Comparison of ENCODE assay signal across 8 mouse cellular contexts in genomic region chr15:89730320-89730719, GRCm38 (mm10).
DNase-seq lines count a peak whose midpoint lies in the region; ATAC-seq lines count a peak whose summit lies in the region.

No protein-coding gene starts in this region.

- no peaks in the 10 kb centered on the region for H3K27me3 ChIP-seq in heart, embryonic 11.5 days (ENCODE audit: control insufficient read depth, insufficient read depth, low read length)
- H3K27me3 ChIP-seq in forebrain, embryonic 14.5 days (replicated peaks; ENCODE audit: control insufficient read depth, insufficient read depth, low read length): no peaks in the 10 kb centered on the region
- H3K27me3 ChIP-seq in midbrain, embryonic 14.5 days (ENCODE audit: control insufficient read depth, insufficient read depth, low read length): no peaks in the 10 kb centered on the region

- peak; percentile 78 for DNase-seq in heart, adult 11 months
- DNase-seq in 416B (ENCODE audit: low read depth): peak; percentile 52
- DNase-seq in adrenal gland, postnatal 14 days: peak; percentile 57
- peak; percentile 36 for DNase-seq in forebrain, embryonic 14.5 days (ENCODE audit: low spot score)
- DNase-seq in layer of hippocampus, postnatal 10 days (ENCODE audit: low spot score in 2 of 2): peak; percentile 28 to 58
- DNase-seq in midbrain, embryonic 14.5 days: peak; percentile 48
- DNase-seq in spleen, postnatal 36 days (ENCODE audit: low spot score in 2 of 2): no peak

- H3K4me3 ChIP-seq in heart, embryonic 11.5 days (ENCODE audit: low read depth, low read length): no peak overlapping the region
- no peak overlapping the region for H3K4me3 ChIP-seq in forebrain, embryonic 14.5 days (ENCODE audit: low read depth, low read length)
- H3K4me3 ChIP-seq in midbrain, embryonic 14.5 days (replicated peaks; ENCODE audit: low read depth, low read length): no peak overlapping the region

- H3K36me3 ChIP-seq in heart, embryonic 11.5 days (ENCODE audit: control insufficient read depth, insufficient read depth, low read length): no peaks in the 10 kb centered on the region
- H3K36me3 ChIP-seq in forebrain, embryonic 14.5 days (ENCODE audit: control insufficient read depth, insufficient read depth, low read length): no peaks in the 10 kb centered on the region
- H3K36me3 ChIP-seq in midbrain, embryonic 14.5 days (ENCODE audit: control insufficient read depth, insufficient read depth, low read length): no peaks in the 10 kb centered on the region

- H3K9ac ChIP-seq in heart, embryonic 11.5 days (ENCODE audit: low read depth, low read length): no peak overlapping the region
- H3K9ac ChIP-seq in forebrain, embryonic 14.5 days (ENCODE audit: low read length): no peak overlapping the region
- no peak overlapping the region for H3K9ac ChIP-seq in midbrain, embryonic 14.5 days (replicated peaks; ENCODE audit: low read length)

- H3K9me3 ChIP-seq in heart, embryonic 11.5 days (replicated peaks; ENCODE audit: control insufficient read depth, low read length): no peaks in the 10 kb centered on the region
- H3K9me3 ChIP-seq in forebrain, embryonic 14.5 days (replicated peaks; ENCODE audit: control insufficient read depth, low read length): no peaks in the 10 kb centered on the region
- H3K9me3 ChIP-seq in midbrain, embryonic 14.5 days (ENCODE audit: control insufficient read depth, low read length): no peaks in the 10 kb centered on the region

- no peaks in the 10 kb centered on the region for H3K4me1 ChIP-seq in heart, embryonic 11.5 days (ENCODE audit: control insufficient read depth, insufficient read depth, low read length)
- no peaks in the 10 kb centered on the region for H3K4me1 ChIP-seq in forebrain, embryonic 14.5 days (ENCODE audit: control insufficient read depth, insufficient read depth, low read length)
- no peaks in the 10 kb centered on the region for H3K4me1 ChIP-seq in midbrain, embryonic 14.5 days (ENCODE audit: control insufficient read depth, insufficient read depth, low read length)

- 36% methylated on average over 6 of the region's 6 CpGs for WGBS in heart, embryonic 11.5 days (ENCODE audit: insufficient replicate concordance)
- 40% methylated on average over 6 of the region's 6 CpGs for WGBS in forebrain, embryonic 14.5 days
- WGBS in midbrain, embryonic 14.5 days: 45% methylated on average over 6 of the region's 6 CpGs

- no peak overlapping the region for H3K27ac ChIP-seq in heart, embryonic 11.5 days (ENCODE audit: low read depth, low read length)
- H3K27ac ChIP-seq in forebrain, embryonic 14.5 days (ENCODE audit: low read depth, low read length): no peak overlapping the region
- no peak overlapping the region for H3K27ac ChIP-seq in midbrain, embryonic 14.5 days (replicated peaks; ENCODE audit: low read depth, low read length)

- ATAC-seq in heart, embryonic 11.5 days (replicated peaks; ENCODE audit: insufficient number of reproducible peaks, low FRiP score, low TSS enrichment): no peak
- ATAC-seq in forebrain, embryonic 14.5 days: no peak
- peak; percentile 50; the same call in 1 of the 2 replicates for ATAC-seq in midbrain, embryonic 14.5 days (ENCODE audit: low FRiP score, low TSS enrichment)

- no peak overlapping the region for H3K4me2 ChIP-seq in heart, embryonic 11.5 days
- H3K4me2 ChIP-seq in forebrain, embryonic 14.5 days (ENCODE audit: low read length): no peak overlapping the region
- no peak overlapping the region for H3K4me2 ChIP-seq in midbrain, embryonic 14.5 days (ENCODE audit: low read length)

Comparison
In these comparisons a context has a peak if more than half of its experiments do, and no peak if none do; other contexts are left out.
1. DNase-seq: peak in heart, adult 11 months (single experiment), 416B (single experiment), adrenal gland, postnatal 14 days (single experiment), forebrain, embryonic 14.5 days (single experiment), layer of hippocampus, postnatal 10 days (2 of 2) and midbrain, embryonic 14.5 days (single experiment); none in spleen, postnatal 36 days (0 of 2).